Mouse (Mus musculus): ENCODE results near the gene Dalrd3.
"Not testable (repeated sequence)": the region's sequence is repeated elsewhere in the genome, so short reads cannot be mapped to it uniquely, and the experiment has no call there.

Dalrd3 gene

GRCm38 (mm10) chr9:108573774-108574690 is 4.3 kb downstream of the Dalrd3 start:
- DNase-seq (ENCODE audit: low spot score): no peak

- no peak for DNase-seq (ENCODE audit: low spot score)
These were observed 5.2 kb downstream of the Dalrd3 start for GRCm38 (mm10) chr9:108574921-108575320.

DNA sequence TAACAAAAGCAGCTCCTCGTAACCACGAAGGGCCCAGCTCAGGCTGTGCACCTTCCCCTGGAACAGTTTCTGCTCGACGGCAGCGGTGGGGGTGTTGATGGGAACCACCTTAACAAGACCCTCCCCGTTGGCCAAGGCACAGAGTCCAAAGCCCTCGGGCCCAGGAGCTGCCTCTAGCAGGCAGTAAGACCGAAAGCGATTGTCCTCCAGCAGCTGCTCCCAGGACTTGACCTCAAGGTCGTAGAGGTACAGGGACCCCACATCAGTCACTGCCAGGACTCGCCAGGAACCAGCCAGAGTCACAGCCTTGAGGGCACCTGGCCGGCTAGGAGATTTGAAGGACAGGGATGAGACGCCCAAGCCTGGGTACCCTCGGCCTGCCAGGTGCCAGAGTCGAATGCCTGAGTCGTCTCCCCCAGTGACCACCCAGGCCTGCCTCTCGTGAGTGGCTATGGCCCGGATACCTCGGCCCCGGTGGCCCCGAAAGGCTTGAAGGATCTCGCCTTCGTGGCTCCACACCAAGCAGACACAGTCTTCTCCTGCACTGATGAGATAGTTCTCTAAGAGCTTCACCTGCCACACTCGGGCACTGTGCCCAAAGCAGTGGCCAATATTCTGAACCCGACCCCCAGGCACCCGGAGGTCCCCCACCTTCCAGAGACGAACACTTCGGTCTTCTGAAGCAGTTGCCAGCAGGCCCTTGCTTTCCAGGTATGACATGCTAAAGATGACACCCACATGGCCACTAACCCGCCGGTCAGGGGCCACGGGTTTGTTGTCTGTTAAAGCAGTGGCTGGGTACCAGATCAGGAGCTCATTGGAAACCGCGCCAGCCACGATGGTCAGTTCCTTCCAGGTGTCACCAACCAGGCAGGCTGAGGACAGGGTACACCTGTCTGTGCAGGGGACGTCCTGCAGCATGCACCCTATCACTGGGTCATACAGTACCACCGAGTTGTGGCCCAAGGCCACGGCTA is 5.9 kb downstream of the Dalrd3 start:
- DNase-seq (ENCODE audit: low spot score): no peak

DNA sequence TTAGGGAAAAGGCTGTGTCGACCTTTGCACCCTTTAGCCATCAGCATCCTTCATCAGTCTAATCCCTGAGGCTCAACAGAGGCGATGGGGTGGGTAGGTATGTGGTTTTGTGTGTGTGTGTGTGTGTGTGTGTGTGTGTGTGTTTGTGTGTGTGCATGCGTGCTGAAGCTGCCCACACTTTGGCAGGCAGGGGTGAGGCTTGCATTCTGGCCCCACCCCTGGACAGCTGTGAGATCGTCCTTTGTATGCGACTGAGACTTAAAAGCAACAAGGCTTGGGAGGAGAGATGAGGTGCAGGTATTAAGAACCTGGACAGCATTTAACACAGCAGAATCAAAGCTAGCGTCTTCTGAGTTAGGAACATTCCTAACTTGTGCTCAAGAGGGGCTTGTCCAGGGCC is 7.3 kb downstream of the Dalrd3 start:
- no peak for DNase-seq (ENCODE audit: low spot score)

DNA sequence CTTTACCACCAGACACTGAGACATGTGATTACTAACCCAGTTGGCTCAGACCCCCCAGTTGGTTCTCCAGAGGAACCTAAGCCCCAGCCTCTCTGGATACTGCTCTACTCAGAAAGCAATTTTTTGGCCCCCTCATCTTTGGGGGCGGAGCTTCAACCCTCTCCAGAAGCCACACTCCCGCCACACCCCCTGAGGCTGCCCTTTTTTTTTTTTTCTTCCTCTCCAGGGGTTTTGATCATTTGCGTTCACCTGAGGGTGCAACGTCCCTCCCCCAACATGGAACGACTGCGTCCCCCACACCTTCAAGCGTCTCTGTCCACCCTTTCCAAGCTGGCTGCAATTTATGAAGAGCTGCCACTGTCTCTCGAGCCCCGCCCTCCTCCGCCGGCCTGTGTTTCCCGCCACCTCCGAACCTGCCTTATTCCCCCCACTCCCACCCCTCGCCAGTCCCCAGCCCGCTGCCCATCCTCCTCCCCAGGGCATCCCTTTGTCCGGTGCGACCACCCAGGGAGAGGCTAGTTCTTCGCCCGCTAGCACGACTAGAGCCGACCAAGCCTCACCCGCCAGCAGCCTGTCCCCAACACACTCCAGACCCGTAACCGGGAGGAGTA is 8.4 kb downstream of the Dalrd3 start:
- DNase-seq (ENCODE audit: low spot score): no peak

DNA sequence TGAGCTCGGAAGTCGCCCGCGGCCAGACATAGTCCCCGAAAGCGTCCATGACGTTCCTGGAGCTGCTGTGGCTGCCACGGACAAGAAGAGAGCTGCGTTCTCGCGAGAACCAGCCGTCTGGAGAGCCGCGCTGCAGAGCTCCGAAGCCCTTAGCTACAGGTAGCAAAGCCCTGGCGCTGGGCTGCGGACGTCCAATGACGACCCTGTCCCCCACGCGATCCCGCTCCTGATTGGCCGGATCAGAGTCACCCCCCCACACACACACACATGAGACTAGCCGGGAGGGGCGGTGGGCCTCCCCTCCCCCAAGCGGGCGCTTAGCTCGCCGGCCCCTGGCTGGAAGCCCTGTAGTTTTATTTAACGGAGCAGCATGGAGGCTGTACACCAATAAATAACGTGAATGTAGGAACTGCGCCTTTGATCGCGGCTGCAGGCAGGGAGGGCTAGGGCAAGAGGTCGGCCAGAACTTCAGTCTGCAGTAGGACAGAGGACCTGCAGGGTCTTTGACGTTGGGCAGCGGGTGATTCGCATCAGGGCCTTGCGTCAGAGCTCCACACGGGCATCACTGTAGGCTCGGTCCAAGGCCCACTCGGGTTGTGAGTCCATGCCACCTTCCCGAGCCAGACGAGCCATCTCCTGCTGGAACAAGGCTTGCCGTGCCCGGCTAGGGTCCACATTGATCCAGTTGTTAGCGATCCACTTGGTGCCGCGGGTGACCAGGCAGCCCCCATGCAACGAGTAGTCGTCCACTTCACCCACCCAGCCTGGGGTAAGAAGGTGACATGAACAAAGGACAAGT is 9.1 kb downstream of the Dalrd3 start, which contains the start of gene Wdr6:
Gene Wdr6, minus strand, starts transcription at position 195 of the 799 bp plus-strand sequence.
- peak; percentile 85 for DNase-seq (ENCODE audit: low spot score)

DNA sequence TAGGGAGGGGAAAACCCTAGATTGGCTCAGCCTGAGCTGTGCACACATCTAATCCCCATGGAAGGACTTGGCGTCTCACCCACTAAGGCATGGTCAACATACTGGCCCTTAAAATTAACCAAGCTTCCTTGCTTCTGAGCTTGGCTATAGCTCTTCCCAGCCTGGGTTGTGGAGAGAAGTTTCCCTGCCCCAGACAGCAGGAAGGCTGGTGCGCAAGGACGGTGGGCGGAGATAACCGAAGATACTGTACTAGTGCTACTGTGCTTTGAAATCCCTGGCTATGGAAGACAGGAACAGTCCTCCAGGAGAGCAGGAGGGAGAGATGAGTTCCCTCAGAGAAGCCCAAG is 9.6 kb downstream of the Dalrd3 start:
- no peak for DNase-seq (ENCODE audit: low spot score)

- no peak for DNase-seq (ENCODE audit: low spot score)
These were observed 18.0 kb downstream of the Dalrd3 start for GRCm38 (mm10) chr9:108587571-108588180.

- DNase-seq (ENCODE audit: low spot score): no peak
These were observed 19.5 kb downstream of the Dalrd3 start for GRCm38 (mm10) chr9:108589229-108589628.

DNA sequence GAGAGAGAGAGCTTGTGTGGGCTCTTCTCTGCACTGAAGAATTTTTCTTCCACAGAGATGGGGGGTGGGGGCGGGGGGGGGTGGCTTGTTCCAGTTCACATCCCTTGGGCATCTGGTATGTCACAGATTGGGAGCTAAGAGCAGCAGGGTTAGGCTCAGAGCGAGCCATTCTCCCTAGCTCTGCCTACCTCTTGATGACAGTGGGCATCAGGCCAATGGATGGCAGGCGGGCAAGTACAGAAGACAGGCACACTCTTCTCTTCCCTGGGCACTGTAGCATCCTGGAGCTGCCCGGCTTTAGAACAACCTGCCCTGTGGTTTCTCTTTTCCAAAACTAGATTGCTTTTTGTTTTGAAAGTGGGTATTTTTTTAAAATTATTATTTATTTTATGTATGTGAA is 21.8 kb downstream of the Dalrd3 start:
- no peak for DNase-seq (ENCODE audit: low spot score)

GRCm38 (mm10) chr9:108594354-108594753 is 24.7 kb downstream of the Dalrd3 start:
- DNase-seq (ENCODE audit: low spot score): no peak

DNA sequence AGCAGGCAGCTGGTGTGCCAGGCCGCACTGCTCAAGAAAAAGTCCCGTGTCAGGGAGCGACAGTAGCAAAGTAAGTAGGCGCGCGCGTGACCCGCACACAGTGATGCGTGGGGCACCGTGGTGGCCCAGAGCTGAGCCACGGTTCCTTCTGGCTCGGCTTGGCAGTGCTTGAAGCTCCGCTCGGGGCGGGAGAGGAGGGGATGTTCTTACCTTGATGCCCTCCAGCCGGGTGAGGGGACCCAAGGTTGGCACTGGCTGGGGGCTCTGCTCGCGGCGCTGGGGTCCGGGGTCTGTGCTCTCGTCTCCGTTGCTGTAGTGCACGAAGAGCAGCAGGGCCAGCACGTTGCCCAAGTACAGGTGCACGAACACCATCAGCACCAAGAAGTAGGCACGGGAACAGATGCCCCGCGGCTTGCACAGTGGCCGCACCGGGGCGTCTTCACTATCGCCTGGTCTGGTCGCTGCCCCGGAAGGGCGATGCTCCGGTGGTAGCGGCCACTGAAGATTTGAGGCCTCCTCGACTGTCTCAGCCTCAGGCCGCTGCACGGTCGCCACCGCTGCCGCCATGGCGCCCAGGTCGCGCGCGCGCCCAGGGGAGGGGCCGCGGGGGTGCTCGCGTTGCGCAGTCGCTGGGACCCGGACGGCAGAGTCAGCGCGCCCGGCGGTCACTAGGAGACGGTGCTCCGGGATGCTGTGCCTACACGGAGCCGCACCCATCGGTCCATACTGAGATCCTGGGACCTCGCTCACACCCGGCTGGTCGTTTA is 27.5 kb downstream of the Dalrd3 start, which contains the start of gene P4htm:
Gene P4htm, minus strand, starts transcription at position 670 of the 767 bp plus-strand sequence.
- peak; percentile 56 for DNase-seq (ENCODE audit: low spot score)

- DNase-seq (ENCODE audit: low spot score): no peak
These were observed 29.4 kb downstream of the Dalrd3 start for GRCm38 (mm10) chr9:108599021-108599566.

GRCm38 (mm10) chr9:108600011-108600410 is 30.3 kb downstream of the Dalrd3 start:
- no peak for DNase-seq (ENCODE audit: low spot score)

- no peak for DNase-seq (ENCODE audit: low spot score)
These were observed 32.3 kb downstream of the Dalrd3 start for GRCm38 (mm10) chr9:108601986-108602385.

GRCm38 (mm10) chr9:108607929-108608328 is 38.2 kb downstream of the Dalrd3 start:
- not testable (repeated sequence) for DNase-seq (ENCODE audit: low spot score)

DNA sequence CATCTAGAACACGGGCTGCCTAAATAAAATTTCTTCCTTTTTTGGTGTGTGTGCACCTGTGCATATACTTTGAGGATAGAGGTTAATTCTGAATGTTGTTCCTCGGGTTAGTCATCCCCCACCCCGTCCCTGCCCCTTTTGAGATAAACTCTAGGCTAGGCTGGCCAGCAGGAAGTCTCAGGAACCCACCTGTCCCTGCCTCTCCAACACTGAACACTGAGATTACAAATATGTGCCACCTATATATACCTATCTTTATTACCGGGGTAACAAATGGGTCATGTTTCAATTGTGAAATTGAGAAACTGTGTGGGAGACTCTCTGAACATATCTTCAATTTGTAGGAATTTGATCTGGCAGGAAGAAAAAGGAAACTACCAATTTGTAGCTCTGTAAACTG is 39.2 kb downstream of the Dalrd3 start:
- DNase-seq (ENCODE audit: low spot score): no peak

- no peak for DNase-seq (ENCODE audit: low spot score)
These were observed 41.8 kb downstream of the Dalrd3 start for GRCm38 (mm10) chr9:108611488-108611887.

- DNase-seq (ENCODE audit: low spot score): no peak
These were observed 47.6 kb downstream of the Dalrd3 start for GRCm38 (mm10) chr9:108617301-108617700.

All from ovary, postnatal 10 days (tissue).